Comparison of ENCODE assay signal across 20 mouse cellular contexts in genomic region chr4:12792764-12793422, GRCm38 (mm10).
DNase-seq lines count a peak whose midpoint lies in the region; ATAC-seq and TF ChIP-seq lines count a peak whose summit lies in the region.
"Had no signal": no experiment of that assay in that cellular context is flagged by ENCODE, and none has a peak within 500 bp of the region (broad histone marks: within the 10 kb centered on the region; RNA-seq: fewer than 3 reads in every experiment).

No protein-coding gene starts in this region.

- no peaks in the 10 kb centered on the region for H3K9me3 ChIP-seq in forebrain, embryonic 16.5 days (ENCODE audit: control insufficient read depth, low read length)
- no peaks in the 10 kb centered on the region for H3K9me3 ChIP-seq in forebrain, embryonic 10.5 days
- H3K9me3 ChIP-seq in hindbrain, postnatal 0 days (ENCODE audit: low read length) = no peaks in the 10 kb centered on the region
- H3K9me3 ChIP-seq in midbrain, embryonic 16.5 days (replicated peaks; ENCODE audit: control insufficient read depth, low read length, poor library complexity, severe bottlenecking) = no peaks in the 10 kb centered on the region
- H3K9me3 ChIP-seq: embryonic facial prominence, embryonic 10.5 days; heart, embryonic 12.5 days; limb, embryonic 15.5 days had no signal

- H3K4me2 ChIP-seq in forebrain, embryonic 16.5 days (ENCODE audit: low read length) = peak overlapping the region; percentile 28; the same call in 1 of the 2 replicates
- peak overlapping the region; percentile 39; the same call in 1 of the 2 replicates for H3K4me2 ChIP-seq in hindbrain, postnatal 0 days (ENCODE audit: low read depth, low read length)
- no peak overlapping the region for H3K4me2 ChIP-seq in midbrain, embryonic 16.5 days (ENCODE audit: low read length)
- H3K4me2 ChIP-seq: heart, embryonic 12.5 days; limb, embryonic 15.5 days had no signal

- H3K27me3 ChIP-seq in forebrain, embryonic 16.5 days (replicated peaks; ENCODE audit: control insufficient read depth, insufficient read depth, low read length) = no peaks in the 10 kb centered on the region
- no peaks in the 10 kb centered on the region for H3K27me3 ChIP-seq in forebrain, embryonic 10.5 days (ENCODE audit: poor library complexity, severe bottlenecking)
- no peaks in the 10 kb centered on the region for H3K27me3 ChIP-seq in hindbrain, postnatal 0 days (ENCODE audit: insufficient read depth, low read length)
- no peaks in the 10 kb centered on the region for H3K27me3 ChIP-seq in midbrain, embryonic 16.5 days (ENCODE audit: control insufficient read depth, insufficient read depth, low read depth, low read length)
- H3K27me3 ChIP-seq: heart, embryonic 12.5 days; limb, embryonic 15.5 days had no signal

- no peaks in the 10 kb centered on the region for H3K36me3 ChIP-seq in forebrain, embryonic 16.5 days (ENCODE audit: control insufficient read depth, insufficient read depth)
- no peaks in the 10 kb centered on the region for H3K36me3 ChIP-seq in forebrain, embryonic 10.5 days (replicated peaks)
- no peaks in the 10 kb centered on the region for H3K36me3 ChIP-seq in hindbrain, postnatal 0 days (ENCODE audit: insufficient read depth, low read length)
- no peaks in the 10 kb centered on the region for H3K36me3 ChIP-seq in midbrain, embryonic 16.5 days (ENCODE audit: control insufficient read depth, insufficient read depth, low read length)
- H3K36me3 ChIP-seq: embryonic facial prominence, embryonic 10.5 days; heart, embryonic 12.5 days; limb, embryonic 15.5 days had no signal

- DNase-seq in forebrain, embryonic 10.5 days (ENCODE audit: extremely low spot score, low spot score) = no peak
- no peak for DNase-seq in hindbrain, postnatal 0 days (ENCODE audit: low spot score)
- no peak for DNase-seq in left cerebral cortex, postnatal 10 days (ENCODE audit: extremely low spot score in 1 of 2, low spot score in 2 of 2)
- DNase-seq in ovary, postnatal 14 days (ENCODE audit: low spot score) = no peak
- no peak for DNase-seq in thymus, adult 18-20 months
- DNase-seq: adrenal gland, postnatal 25 days; cerebellum, adult 11-12 months; cerebellum, postnatal 36 days; forebrain, postnatal 0 days; kidney, adult 11 months; layer of hippocampus, postnatal 36 days; thymus, postnatal 14 days had no signal

- peaks cover 6% of the 10 kb centered on the region for H3K4me1 ChIP-seq in forebrain, embryonic 16.5 days (replicated peaks; ENCODE audit: control insufficient read depth, insufficient read depth, low read length)
- H3K4me1 ChIP-seq in forebrain, embryonic 10.5 days = peaks cover 8% of the 10 kb centered on the region
- peaks cover 7% of the 10 kb centered on the region; the same call in 1 of the 2 replicates for H3K4me1 ChIP-seq in hindbrain, postnatal 0 days (ENCODE audit: insufficient read depth, low read length)
- peaks cover 13% of the 10 kb centered on the region for H3K4me1 ChIP-seq in midbrain, embryonic 16.5 days (ENCODE audit: control insufficient read depth, insufficient read depth, low read length)
- H3K4me1 ChIP-seq: heart, embryonic 12.5 days; limb, embryonic 15.5 days had no signal

- 75% methylated on average over 11 of the region's 11 CpGs for WGBS in forebrain, embryonic 16.5 days
- 86% methylated on average over 11 of the region's 11 CpGs for WGBS in forebrain, embryonic 10.5 days
- WGBS in hindbrain, postnatal 0 days = 68% methylated on average over 11 of the region's 11 CpGs
- WGBS in midbrain, embryonic 16.5 days = 62% methylated on average over 11 of the region's 11 CpGs

- no peak overlapping the region; the same call in 1 of the 2 replicates for H3K9ac ChIP-seq in forebrain, embryonic 16.5 days (replicated peaks; ENCODE audit: low read depth, low read length)
- H3K9ac ChIP-seq in hindbrain, postnatal 0 days (replicated peaks; ENCODE audit: low read length) = no peak overlapping the region
- no peak overlapping the region for H3K9ac ChIP-seq in midbrain, embryonic 16.5 days (ENCODE audit: low read depth, low read length)
- H3K9ac ChIP-seq: forebrain, postnatal 0 days; heart, embryonic 12.5 days; limb, embryonic 15.5 days had no signal

- no peak overlapping the region for H3K4me3 ChIP-seq in forebrain, embryonic 16.5 days (replicated peaks; ENCODE audit: low read length)
- H3K4me3 ChIP-seq in forebrain, embryonic 10.5 days = no peak overlapping the region
- no peak overlapping the region for H3K4me3 ChIP-seq in hindbrain, postnatal 0 days (ENCODE audit: low read length)
- H3K4me3 ChIP-seq in midbrain, embryonic 16.5 days (ENCODE audit: low read depth, low read length) = no peak overlapping the region
- H3K4me3 ChIP-seq: embryonic facial prominence, embryonic 10.5 days; heart, embryonic 12.5 days; limb, embryonic 15.5 days; myocyte had no signal

- TF ChIP-seq CTCF in hindbrain, postnatal 0 days (IDR thresholded peaks at IDR 0.05; ENCODE audit: low read depth) = no peak

- intact Hi-C loops in left cerebral cortex, postnatal 10 days (cut with DNase I) = no loop called here

- no peak overlapping the region for H3K27ac ChIP-seq in forebrain, embryonic 16.5 days (ENCODE audit: low read length)
- H3K27ac ChIP-seq in forebrain, embryonic 10.5 days = no peak overlapping the region
- H3K27ac ChIP-seq in hindbrain, postnatal 0 days = no peak overlapping the region
- H3K27ac ChIP-seq in midbrain, embryonic 16.5 days (ENCODE audit: low read length) = peak overlapping the region; percentile 60
- H3K27ac ChIP-seq: embryonic facial prominence, embryonic 10.5 days; limb, embryonic 15.5 days had no signal

- 0 out of 2 replicates have a peak, but pooled peaks have one; percentile 6 for ATAC-seq in forebrain, embryonic 16.5 days
- peak; percentile 17 to 64; a peak in 1 of 4 replicates for ATAC-seq in hematopoietic stem cell, adult 5-6 weeks (replicated peaks in 1 of 2; ENCODE audit: insufficient read depth in 1 of 2, low FRiP score in 2 of 2, low TSS enrichment in 1 of 2, low read depth in 1 of 2, poor library complexity in 2 of 2, severe bottlenecking in 2 of 2)
- ATAC-seq in hindbrain, postnatal 0 days = no peak
- ATAC-seq in midbrain, embryonic 16.5 days = peak; percentile 61
- ATAC-seq: lung, postnatal 0 days had no signal
